Mouse (Mus musculus): ENCODE data around the gene Cars2. TPM values are rescaled to one million over a fixed set of nuclear protein-coding genes. Genes with fewer than 3 reads are reported as not detected.

Gene Cars2
- polyA plus RNA-seq (2014; fragmentation: Nextera tagmentation; extraction: Ambion mirVana), result 16.9 and 17.8 TPM in 2 replicates

- Histone ChIP-seq H3K27ac (replicated peaks; ENCODE audit: low read depth, low read length) (peak within 1 kb of the TSS; percentile 63), H3K36me3 (ENCODE audit: control insufficient read depth, insufficient read depth, low read length) (0 out of 2 replicates have a peak, but pooled peaks cover 2% of the 10 kb centered on the region), H3K27me3 (ENCODE audit: control insufficient read depth, insufficient read depth, low read length) (no peaks in the 10 kb centered on the region), H3K4me2 (ENCODE audit: low read depth, severe bottlenecking) (peak within 1 kb of the TSS; percentile 66), H3K4me1 (ENCODE audit: control insufficient read depth, insufficient read depth, low read length) (peaks cover 4% of the 10 kb centered on the region; the same call in 1 of the 2 replicates), H3K9ac (ENCODE audit: low read length) (peak within 1 kb of the TSS; percentile 70), H3K9me3 (ENCODE audit: control insufficient read depth, low read length) (no peaks in the 10 kb centered on the region), H3K4me3 (ENCODE audit: low read depth, low read length) (peak within 1 kb of the TSS; percentile 71)
- under 1% methylated on average over 53 of the region's 53 CpGs for WGBS
- ATAC-seq (ENCODE audit: insufficient number of reproducible peaks, low FRiP score, low TSS enrichment, low read depth) (peak; percentile 68), DNase-seq (ENCODE audit: low spot score) (peak; percentile 91)
Observed at GRCm38 (mm10) chr8:11550281-11550948, at the start of gene Cars2. Gene Cars2, minus strand, starts transcription at chr8:11550783.

- no peak overlapping the region for H3K27ac ChIP-seq (replicated peaks; ENCODE audit: low read depth, low read length)
Observed at GRCm38 (mm10) chr8:11593222-11593884, 42.8 kb upstream of the Cars2 start.

GRCm38 (mm10) chr8:11592296-11592695 is 41.7 kb upstream of the Cars2 start:
- no peak for DNase-seq (ENCODE audit: low spot score)
- H3K36me3 ChIP-seq (ENCODE audit: control insufficient read depth, insufficient read depth, low read length), result no peaks in the 10 kb centered on the region
- no peaks in the 10 kb centered on the region; the same call in 1 of the 2 replicates for H3K4me1 ChIP-seq (ENCODE audit: control insufficient read depth, insufficient read depth, low read length)
- no peak overlapping the region for H3K27ac ChIP-seq (replicated peaks; ENCODE audit: low read depth, low read length)
- no peaks in the 10 kb centered on the region for H3K9me3 ChIP-seq (ENCODE audit: control insufficient read depth, low read length)
- no peak for ATAC-seq (ENCODE audit: insufficient number of reproducible peaks, low FRiP score, low TSS enrichment, low read depth)
- H3K9ac ChIP-seq (ENCODE audit: low read length), result no peak overlapping the region
- no peaks in the 10 kb centered on the region for H3K27me3 ChIP-seq (ENCODE audit: control insufficient read depth, insufficient read depth, low read length)
- 42% methylated on average over 13 of the region's 13 CpGs for WGBS
- no peak overlapping the region for H3K4me2 ChIP-seq (ENCODE audit: low read depth, severe bottlenecking)
- H3K4me3 ChIP-seq (ENCODE audit: low read depth, low read length), result no peak overlapping the region

More at GRCm38 (mm10) chr8:11593222-11593884, 42.8 kb upstream of the Cars2 start:
- 80% methylated on average over 12 of the region's 12 CpGs for WGBS
- DNase-seq (ENCODE audit: low spot score) (no peak), ATAC-seq (ENCODE audit: insufficient number of reproducible peaks, low FRiP score, low TSS enrichment, low read depth) (no peak)
- Histone ChIP-seq H3K4me3 (ENCODE audit: low read depth, low read length) (no peak overlapping the region), H3K4me1 (ENCODE audit: control insufficient read depth, insufficient read depth, low read length) (no peaks in the 10 kb centered on the region), H3K4me2 (ENCODE audit: low read depth, severe bottlenecking) (no peak overlapping the region), H3K27me3 (ENCODE audit: control insufficient read depth, insufficient read depth, low read length) (no peaks in the 10 kb centered on the region), H3K9ac (ENCODE audit: low read length) (no peak overlapping the region), H3K9me3 (ENCODE audit: control insufficient read depth, low read length) (no peaks in the 10 kb centered on the region), H3K36me3 (ENCODE audit: control insufficient read depth, insufficient read depth, low read length) (no peaks in the 10 kb centered on the region)

DNA sequence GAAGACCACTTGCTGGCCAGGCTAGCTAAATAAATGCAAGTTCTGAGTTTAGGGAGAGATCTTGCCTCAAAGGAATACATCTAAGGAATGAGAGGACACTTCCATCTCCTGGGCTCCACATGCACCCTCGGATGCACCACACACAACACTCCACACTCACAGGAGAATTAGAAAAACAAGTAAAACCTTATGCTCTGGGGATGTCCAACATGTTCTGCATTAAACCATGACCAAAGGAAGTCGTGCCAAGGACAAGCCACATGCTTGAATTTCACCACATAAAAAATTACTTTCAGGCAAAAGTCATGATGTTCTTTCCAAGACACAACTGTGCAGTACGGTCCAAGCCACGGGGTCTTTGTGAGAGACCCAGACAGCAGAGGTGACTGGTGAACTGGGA is 41.3 kb upstream of the Cars2 start:
- Histone ChIP-seq H3K4me2 (ENCODE audit: low read depth, severe bottlenecking) (no peak overlapping the region), H3K4me1 (ENCODE audit: control insufficient read depth, insufficient read depth, low read length) (no peaks in the 10 kb centered on the region; the same call in 1 of the 2 replicates), H3K9me3 (ENCODE audit: control insufficient read depth, low read length) (no peaks in the 10 kb centered on the region), H3K27ac (replicated peaks; ENCODE audit: low read depth, low read length) (no peak overlapping the region), H3K27me3 (ENCODE audit: control insufficient read depth, insufficient read depth, low read length) (no peaks in the 10 kb centered on the region), H3K36me3 (ENCODE audit: control insufficient read depth, insufficient read depth, low read length) (no peaks in the 10 kb centered on the region), H3K9ac (ENCODE audit: low read length) (no peak overlapping the region), H3K4me3 (ENCODE audit: low read depth, low read length) (no peak overlapping the region)
- no peak for ATAC-seq (ENCODE audit: insufficient number of reproducible peaks, low FRiP score, low TSS enrichment, low read depth)
- DNase-seq (ENCODE audit: low spot score), result no peak
- WGBS, result 80% methylated on average over 4 of the region's 4 CpGs

GRCm38 (mm10) chr8:11586374-11586745 is 35.8 kb upstream of the Cars2 start:
- H3K9me3 ChIP-seq (ENCODE audit: control insufficient read depth, low read length), result no peaks in the 10 kb centered on the region
- no peak overlapping the region for H3K9ac ChIP-seq (ENCODE audit: low read length)
- no peaks in the 10 kb centered on the region for H3K36me3 ChIP-seq (ENCODE audit: control insufficient read depth, insufficient read depth, low read length)
- peaks cover 10% of the 10 kb centered on the region; the same call in 1 of the 2 replicates for H3K4me1 ChIP-seq (ENCODE audit: control insufficient read depth, insufficient read depth, low read length)
- H3K4me3 ChIP-seq (ENCODE audit: low read depth, low read length), result no peak overlapping the region
- H3K27me3 ChIP-seq (ENCODE audit: control insufficient read depth, insufficient read depth, low read length), result no peaks in the 10 kb centered on the region
- peak overlapping the region; percentile 5; the same call in 1 of the 2 replicates for H3K4me2 ChIP-seq (ENCODE audit: low read depth, severe bottlenecking)
- peak; percentile 52; the same call in 1 of the 2 replicates for ATAC-seq (ENCODE audit: insufficient number of reproducible peaks, low FRiP score, low TSS enrichment, low read depth)
- H3K27ac ChIP-seq (replicated peaks; ENCODE audit: low read depth, low read length), result peak overlapping the region; percentile 98
- 8% methylated on average over 2 of the region's 2 CpGs for WGBS
- no peak for DNase-seq (ENCODE audit: low spot score)

- Histone ChIP-seq H3K27me3 (ENCODE audit: control insufficient read depth, insufficient read depth, low read length) (no peaks in the 10 kb centered on the region), H3K4me2 (ENCODE audit: low read depth, severe bottlenecking) (peak overlapping the region; percentile 38), H3K4me3 (ENCODE audit: low read depth, low read length) (0 out of 2 replicates have a peak overlapping the region, but pooled peaks have one; percentile 3), H3K9me3 (ENCODE audit: control insufficient read depth, low read length) (no peaks in the 10 kb centered on the region), H3K9ac (ENCODE audit: low read length) (peak overlapping the region; percentile 31), H3K36me3 (ENCODE audit: control insufficient read depth, insufficient read depth, low read length) (no peaks in the 10 kb centered on the region), H3K4me1 (ENCODE audit: control insufficient read depth, insufficient read depth, low read length) (peaks cover 10% of the 10 kb centered on the region; the same call in 1 of the 2 replicates), H3K27ac (replicated peaks; ENCODE audit: low read depth, low read length) (peak overlapping the region; percentile 98)
- ATAC-seq (ENCODE audit: insufficient number of reproducible peaks, low FRiP score, low TSS enrichment, low read depth) (peak; percentile 92), DNase-seq (ENCODE audit: low spot score) (peak; percentile 86)
- 29% methylated on average over 21 of the region's 21 CpGs for WGBS
Observed at GRCm38 (mm10) chr8:11585513-11586373, 35.2 kb upstream of the Cars2 start.

- Histone ChIP-seq H3K9ac (ENCODE audit: low read length) (0 out of 2 replicates have a peak overlapping the region, but pooled peaks have one; percentile 7), H3K27me3 (ENCODE audit: control insufficient read depth, insufficient read depth, low read length) (no peaks in the 10 kb centered on the region), H3K27ac (replicated peaks; ENCODE audit: low read depth, low read length) (peak overlapping the region; percentile 42; the same call in 1 of the 2 replicates), H3K4me3 (ENCODE audit: low read depth, low read length) (no peak overlapping the region), H3K4me2 (ENCODE audit: low read depth, severe bottlenecking) (no peak overlapping the region), H3K36me3 (ENCODE audit: control insufficient read depth, insufficient read depth, low read length) (no peaks in the 10 kb centered on the region), H3K4me1 (ENCODE audit: control insufficient read depth, insufficient read depth, low read length) (peaks cover 25% of the 10 kb centered on the region), H3K9me3 (ENCODE audit: control insufficient read depth, low read length) (no peaks in the 10 kb centered on the region)
- DNase-seq (ENCODE audit: low spot score) (peak; percentile 58), ATAC-seq (ENCODE audit: insufficient number of reproducible peaks, low FRiP score, low TSS enrichment, low read depth) (no peak)
- 53% methylated on average over 16 of the region's 16 CpGs for WGBS
Observed at GRCm38 (mm10) chr8:11575604-11576384, 25.2 kb upstream of the Cars2 start.

All from limb, embryonic 11.5 days (tissue).